Mouse (Mus musculus): Measurements from ENCODE around the gene Slc22a28. TPM values are rescaled to one million over a fixed set of nuclear protein-coding genes. Genes with fewer than 3 reads are reported as not detected.
"Not testable (repeated sequence)": the region's sequence is repeated elsewhere in the genome, so short reads cannot be mapped to it uniquely, and the experiment has no call there.

Slc22a28 gene
- total and polyA plus RNA-seq, 3 experiments, result not detected

DNA sequence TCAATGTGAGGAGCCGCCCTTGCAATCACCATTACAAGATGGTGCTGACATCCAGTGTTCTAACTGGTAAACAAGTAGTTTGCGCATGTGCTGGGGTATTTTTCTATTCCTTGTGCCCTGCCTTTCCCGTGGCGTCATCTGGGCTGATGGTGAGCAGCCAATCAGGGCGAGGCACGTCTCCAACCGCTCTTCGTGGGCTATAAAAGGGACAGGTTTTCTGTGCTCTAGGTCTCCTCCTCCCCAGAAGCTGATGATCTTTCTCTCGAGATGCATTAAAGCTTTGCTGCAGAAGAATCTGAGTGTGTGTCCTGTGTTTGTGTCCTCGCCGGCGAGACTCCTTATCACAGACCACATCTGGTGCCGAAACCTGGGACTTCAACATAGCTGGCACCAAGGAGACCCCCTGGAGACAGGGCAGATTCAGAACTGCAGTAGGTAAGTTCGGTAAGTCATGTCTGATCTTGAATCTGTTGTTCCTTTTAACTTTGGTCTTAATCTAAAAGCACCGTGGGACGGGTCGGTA, 112.4 kb downstream of the Slc22a28 start:
- peak; percentile 47 for DNase-seq (ENCODE audit: extremely low read depth)

DNA sequence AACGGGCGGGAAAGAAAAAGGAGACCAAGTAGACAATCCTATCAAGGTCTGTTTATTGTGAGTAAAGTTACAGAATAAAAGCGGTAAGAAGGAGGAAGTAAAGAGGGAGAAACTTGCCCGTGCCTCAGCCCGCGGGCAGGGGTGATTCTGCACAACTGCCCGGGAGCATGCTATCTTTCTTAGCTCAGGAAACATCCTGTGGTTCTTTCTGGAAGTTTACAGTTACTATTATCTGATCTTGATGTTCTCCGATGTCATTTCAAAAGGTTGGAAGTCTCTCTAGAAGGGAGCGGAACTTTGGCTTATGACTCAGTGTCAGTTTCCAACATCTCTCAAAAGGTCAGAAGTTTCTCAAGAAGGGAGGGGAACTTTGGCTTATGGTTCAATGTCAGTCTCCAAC, 113.2 kb downstream of the Slc22a28 start:
- H3K9ac ChIP-seq (ENCODE audit: insufficient read depth, low read depth); H3K27me3 ChIP-seq (replicated peaks); H3K9me3 ChIP-seq (replicated peaks; ENCODE audit: low read length); H3K4me2 ChIP-seq (ENCODE audit: insufficient read depth, low read depth, poor library complexity, severe bottlenecking); H3K4me3 ChIP-seq (replicated peaks in 1 of 3; ENCODE audit: low read depth in 2 of 3, low read length in 2 of 3, poor library complexity in 1 of 3); dilution Hi-C loops (cut with MboI; ENCODE audit: extremely low pct_ligation_motif_present, extremely low pct_unique_long_range_greater_than_20kb, low sequenced_read_pairs); H3K79me2 ChIP-seq (replicated peaks; ENCODE audit: control insufficient read depth, extremely low read depth, insufficient read depth, poor library complexity, severe bottlenecking); H3K4me1 ChIP-seq (ENCODE audit: control insufficient read depth in 1 of 2, insufficient read depth in 2 of 2); DNase-seq (ENCODE audit: extremely low read depth); in situ Hi-C loops (cut with MboI; ENCODE audit: low pct_ligation_motif_present, low pct_unique_long_range_greater_than_20kb, low sequenced_read_pairs); H3K27ac ChIP-seq (ENCODE audit: insufficient read depth, low read depth): not testable (repeated sequence)
- peaks cover 0 to 11% of the 10 kb centered on the region in 2 experiments for H3K36me3 ChIP-seq (replicated peaks in 1 of 2; ENCODE audit: control insufficient read depth in 1 of 2, insufficient read depth in 1 of 2, low read length in 1 of 2)

More for the DNA sequence above, 112.4 kb downstream of the Slc22a28 start:
- H3K4me1 ChIP-seq (ENCODE audit: control insufficient read depth in 1 of 2, insufficient read depth in 2 of 2); H3K9ac ChIP-seq (ENCODE audit: insufficient read depth, low read depth); H3K27me3 ChIP-seq (replicated peaks); dilution Hi-C loops (cut with MboI; ENCODE audit: extremely low pct_ligation_motif_present, extremely low pct_unique_long_range_greater_than_20kb, low sequenced_read_pairs); H3K9me3 ChIP-seq (replicated peaks; ENCODE audit: low read length); H3K79me2 ChIP-seq (replicated peaks; ENCODE audit: control insufficient read depth, extremely low read depth, insufficient read depth, poor library complexity, severe bottlenecking); in situ Hi-C loops (cut with MboI; ENCODE audit: low pct_ligation_motif_present, low pct_unique_long_range_greater_than_20kb, low sequenced_read_pairs): not testable (repeated sequence)
- peak; percentile 66; the same call in 1 of the 2 replicates for TF ChIP-seq TBP (conservative IDR thresholded peaks at IDR 0.05; ENCODE audit: low read depth, low read length)
- H3K27ac ChIP-seq (ENCODE audit: insufficient read depth, low read depth), result peak overlapping the region; percentile 43
- peaks cover 0 to 11% of the 10 kb centered on the region in 2 experiments for H3K36me3 ChIP-seq (replicated peaks in 1 of 2; ENCODE audit: control insufficient read depth in 1 of 2, insufficient read depth in 1 of 2, low read length in 1 of 2)
- peak overlapping the region; percentile 23 to 47 (median 42) for H3K4me3 ChIP-seq (replicated peaks in 1 of 3; ENCODE audit: low read depth in 2 of 3, low read length in 2 of 3, poor library complexity in 1 of 3)
- peak overlapping the region; percentile 85 for H3K4me2 ChIP-seq (ENCODE audit: insufficient read depth, low read depth, poor library complexity, severe bottlenecking)

Other genes starting within 250 kb of the Slc22a28 start
- not detected in 2 replicates for gene Slc22a27, start 166.0 kb downstream of the Slc22a28 start, total RNA-seq (2012; rRNA removed)
- gene Slc22a27, start 166.0 kb downstream of the Slc22a28 start, total RNA-seq (2014; rRNA removed), result not detected in 2 replicates
- not detected in 2 replicates for gene Slc22a27, start 166.0 kb downstream of the Slc22a28 start, polyA plus RNA-seq (2012; ENCODE audit: insufficient read length, low read depth)
- gene Slc22a29, start 86.9 kb upstream of the Slc22a28 start, total RNA-seq (2012; rRNA removed), result not detected in 2 replicates
- gene Slc22a29, start 86.9 kb upstream of the Slc22a28 start, total RNA-seq (2014; rRNA removed), result not detected in 2 replicates
- gene Slc22a29, start 86.9 kb upstream of the Slc22a28 start, polyA plus RNA-seq (2012; ENCODE audit: insufficient read length, low read depth), result not detected in 2 replicates